Mouse (Mus musculus) erythroblast, embryonic 14.5 days (primary cell): ENCODE data around the gene Serpinb9c. TPM values are rescaled to one million over a fixed set of nuclear protein-coding genes. Genes with fewer than 3 reads are reported as not detected.
"Not testable (repeated sequence)": the region's sequence is repeated elsewhere in the genome, so short reads cannot be mapped to it uniquely, and the experiment has no call there.

Source experiments
- H3K27me3 ChIP-seq: 2 replicates; pipeline ENCODE4 v1.6.1; 2012; ENCODE audit warnings: inconsistent platforms; ENCODE audit not compliant: control insufficient read depth
- H3K36me3 ChIP-seq: 2 replicates; pipeline ENCODE4 v1.6.1; 2012; ENCODE audit warnings: mild to moderate bottlenecking, inconsistent platforms; ENCODE audit not compliant: control insufficient read depth
- H3K4me1 ChIP-seq: 2 replicates; pipeline ENCODE4 v1.6.1; 2012; ENCODE audit warnings: inconsistent platforms; ENCODE audit not compliant: control insufficient read depth
- H3K4me3 ChIP-seq: replicated peaks from 2 replicates; pipeline ENCODE3; 2012; ENCODE audit warnings: moderate library complexity, mild to moderate bottlenecking, inconsistent platforms
- H3K9me3 ChIP-seq: 2 replicates; pipeline ENCODE4 v1.6.1; 2012; ENCODE audit warnings: low read length, inconsistent platforms, mixed read lengths; ENCODE audit not compliant: control insufficient read depth
- GATA1 ChIP-seq: IDR thresholded peaks from 2 replicates; pipeline ENCODE4 v1.6.1; 2012; ENCODE audit warnings: low read length, inconsistent platforms, mixed read lengths
- TAL1 ChIP-seq: IDR thresholded peaks from 3 replicates; pipeline ENCODE4 v1.6.1; 2012; ENCODE audit warnings: low read length, inconsistent platforms, mixed read lengths
- polyA plus RNA-seq: library from polyadenylated mRNA; stranded (reverse); fragments of >175 nt; gene quantifications from 2 replicates; pipeline ENCODE4 v1.2.3, GENCODE M21; 2012

The Serpinb9c gene
- not detected in 2 replicates for polyA plus RNA-seq

DNA sequence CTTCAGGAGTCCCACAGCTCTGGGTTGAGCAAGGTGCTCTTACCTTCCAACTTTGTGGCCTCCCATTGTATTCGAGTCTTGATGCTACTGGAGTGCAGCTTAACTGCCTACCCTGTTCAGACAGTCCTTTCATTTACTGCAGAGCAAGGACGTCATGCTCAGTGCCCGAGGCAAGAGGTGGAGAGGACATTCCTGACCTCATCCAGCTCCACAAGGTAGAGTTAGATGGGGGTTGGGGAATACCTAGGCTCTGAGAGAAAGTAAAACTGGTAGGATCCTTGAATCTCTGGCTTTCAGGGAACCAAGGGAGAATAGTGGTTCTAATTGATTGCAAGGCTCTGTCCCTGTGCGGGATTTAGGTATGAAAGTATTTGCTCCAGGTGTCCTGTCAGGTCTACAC is at the start of gene Serpinb9c:
TSS of gene Serpinb9c (minus strand) at position 101 of the 400 bp plus-strand sequence.
- TF ChIP-seq TAL1 = no peak
- TF ChIP-seq GATA1 = no peak
- H3K4me3 ChIP-seq = no peak within 1 kb of the TSS

DNA sequence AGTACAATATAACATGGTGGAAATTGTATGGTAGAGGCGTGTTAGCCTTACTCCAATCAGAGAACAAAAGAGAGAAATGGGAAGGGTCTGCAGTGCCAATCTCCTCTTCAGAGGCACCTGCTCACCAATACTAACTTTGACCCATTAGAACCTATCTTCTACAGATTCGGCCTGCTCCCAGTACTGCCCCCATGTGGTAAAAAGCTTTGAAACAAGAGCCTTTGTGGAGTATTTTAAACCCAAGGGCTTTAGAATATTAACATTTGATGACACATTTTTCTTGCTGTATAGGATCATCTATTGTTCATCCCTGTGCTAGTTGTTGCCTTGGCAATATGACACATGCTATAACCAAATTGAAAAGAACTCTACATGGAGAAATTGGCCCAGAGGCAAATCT is 40.2 kb upstream of the Serpinb9c start:
- Histone ChIP-seq H3K27me3 (no peaks in the 10 kb centered on the region), H3K4me3 (no peak overlapping the region), H3K4me1 (no peaks in the 10 kb centered on the region), H3K9me3 (no peaks in the 10 kb centered on the region), H3K36me3 (no peaks in the 10 kb centered on the region)
- TF ChIP-seq GATA1 (no peak), TAL1 (no peak)

More for the DNA sequence above, at the start of gene Serpinb9c:
- H3K9me3 ChIP-seq = no peaks in the 10 kb centered on the region
- H3K27me3 ChIP-seq = no peaks in the 10 kb centered on the region
- H3K36me3 ChIP-seq = no peaks in the 10 kb centered on the region
- no peaks in the 10 kb centered on the region for H3K4me1 ChIP-seq

DNA sequence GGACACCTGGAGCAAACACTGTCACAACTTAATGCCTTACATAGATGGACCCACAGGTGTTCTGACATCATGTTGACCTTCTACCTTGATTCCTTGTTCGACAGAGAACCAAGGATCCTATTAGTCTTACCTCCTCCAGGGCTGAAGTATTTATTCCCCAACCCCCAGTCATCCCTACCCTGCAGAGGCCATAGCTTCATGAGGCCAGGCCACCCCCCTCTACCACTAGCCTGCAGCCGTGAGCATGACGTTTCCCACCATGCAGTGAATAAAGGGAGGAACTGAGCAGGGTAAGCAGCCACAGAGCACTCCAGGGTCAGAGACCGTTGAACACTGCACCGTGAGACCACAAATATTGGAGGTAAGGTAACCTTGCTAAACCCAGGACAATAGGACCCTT is 33.1 kb upstream of the Serpinb9c start, which contains the start of gene Serpinb9d:
TSS of gene Serpinb9d (plus strand) at position 301 of the 400 bp plus-strand sequence.
- Histone ChIP-seq H3K9me3 (no peaks in the 10 kb centered on the region), H3K4me3 (no peak within 1 kb of the TSS), H3K4me1 (no peaks in the 10 kb centered on the region), H3K36me3 (no peaks in the 10 kb centered on the region), H3K27me3 (no peaks in the 10 kb centered on the region)
- TF ChIP-seq GATA1 (no peak), TAL1 (no peak)

DNA sequence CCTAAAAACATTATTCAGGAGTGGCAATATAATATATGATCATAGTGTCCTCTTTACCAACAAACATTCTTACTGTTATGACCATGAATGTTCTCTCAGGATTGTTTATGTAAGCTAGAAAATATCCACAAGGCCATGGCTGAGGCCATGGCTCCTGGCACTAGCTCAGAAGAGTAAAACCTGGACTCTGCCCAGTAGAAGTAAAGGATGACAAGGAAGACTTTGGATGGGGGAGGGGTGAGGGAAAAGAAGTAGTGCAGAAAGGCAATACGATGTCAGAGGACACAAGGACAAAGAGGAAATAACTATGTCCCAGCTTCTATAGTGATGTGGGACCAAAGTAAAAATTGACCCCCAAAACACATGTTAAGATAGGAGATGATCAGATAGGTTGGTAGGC is 30.9 kb upstream of the Serpinb9c start:
- H3K4me3 ChIP-seq, H3K4me1 ChIP-seq, H3K27me3 ChIP-seq, H3K36me3 ChIP-seq, H3K9me3 ChIP-seq: not testable (repeated sequence)

DNA sequence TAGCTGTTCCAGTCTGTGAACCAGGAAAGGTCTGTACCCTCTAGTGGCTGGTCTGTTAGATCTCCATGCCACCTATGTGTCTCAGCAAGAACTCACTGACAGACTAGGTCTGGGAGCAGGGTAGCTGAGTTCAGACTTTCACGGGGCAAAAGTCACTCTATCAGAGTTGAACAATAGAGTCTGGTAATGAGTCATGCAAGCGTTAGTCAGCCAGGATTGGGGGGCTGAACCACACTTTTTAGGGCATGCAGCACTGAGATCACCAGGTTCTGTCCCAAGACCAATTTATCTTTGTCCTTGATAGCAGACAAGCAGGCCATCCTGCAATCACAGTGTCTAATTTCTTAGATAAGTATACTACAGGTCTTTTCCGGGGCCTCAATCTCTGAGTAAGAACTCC is 18.1 kb downstream of the Serpinb9c start:
- no peaks in the 10 kb centered on the region for H3K36me3 ChIP-seq
- TF ChIP-seq GATA1 (no peak), TAL1 (no peak)
- H3K27me3 ChIP-seq = no peaks in the 10 kb centered on the region
- H3K9me3 ChIP-seq = no peaks in the 10 kb centered on the region
- H3K4me1 ChIP-seq = no peaks in the 10 kb centered on the region
- no peak overlapping the region for H3K4me3 ChIP-seq

DNA sequence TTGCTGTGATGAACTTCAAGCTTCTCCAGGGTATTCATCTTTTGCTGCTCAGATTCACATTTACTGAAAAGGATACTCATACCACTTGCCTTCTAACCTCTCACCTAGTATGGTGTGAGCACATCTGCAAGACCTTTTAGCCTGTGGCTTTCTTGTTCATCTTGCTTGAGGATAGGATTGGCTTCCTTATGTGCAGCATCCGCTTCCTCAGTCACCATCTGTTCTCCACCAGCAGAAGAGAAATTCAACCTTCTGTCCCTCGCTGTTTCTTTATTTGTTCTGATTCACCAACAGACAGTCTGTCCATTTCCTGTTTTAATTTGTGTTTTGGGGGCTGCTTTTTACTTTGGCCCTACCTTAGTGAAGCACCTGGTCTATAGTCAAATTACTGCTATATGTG is 21.8 kb downstream of the Serpinb9c start:
- Histone ChIP-seq H3K27me3 (no peaks in the 10 kb centered on the region), H3K4me1 (no peaks in the 10 kb centered on the region), H3K9me3 (no peaks in the 10 kb centered on the region), H3K36me3 (no peaks in the 10 kb centered on the region), H3K4me3 (no peak overlapping the region)
- TF ChIP-seq GATA1 = no peak
- no peak for TF ChIP-seq TAL1

DNA sequence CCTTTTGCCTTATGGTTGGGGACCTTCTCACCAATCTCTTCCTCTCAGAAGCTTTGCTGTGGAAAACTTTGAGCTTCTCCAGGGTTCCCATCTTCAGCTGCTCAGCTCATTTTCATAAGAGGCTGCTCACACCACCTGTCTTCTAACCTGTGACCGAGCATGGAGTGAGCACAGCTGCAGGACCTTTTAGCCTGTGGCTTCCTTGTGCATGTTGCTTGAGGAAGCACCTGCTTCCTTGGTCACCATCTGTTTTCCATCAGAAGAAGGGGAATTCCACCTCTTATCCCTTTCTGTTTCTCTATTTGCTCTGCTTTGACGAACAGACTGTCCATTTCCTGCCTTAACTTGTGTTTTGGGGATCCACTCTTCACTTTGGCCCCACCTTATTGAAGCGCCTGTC is 46.5 kb downstream of the Serpinb9c start:
- Histone ChIP-seq H3K36me3 (no peaks in the 10 kb centered on the region), H3K9me3 (no peaks in the 10 kb centered on the region), H3K27me3 (no peaks in the 10 kb centered on the region), H3K4me1 (no peaks in the 10 kb centered on the region), H3K4me3 (no peak overlapping the region)
- no peak for TF ChIP-seq TAL1
- no peak for TF ChIP-seq GATA1

DNA sequence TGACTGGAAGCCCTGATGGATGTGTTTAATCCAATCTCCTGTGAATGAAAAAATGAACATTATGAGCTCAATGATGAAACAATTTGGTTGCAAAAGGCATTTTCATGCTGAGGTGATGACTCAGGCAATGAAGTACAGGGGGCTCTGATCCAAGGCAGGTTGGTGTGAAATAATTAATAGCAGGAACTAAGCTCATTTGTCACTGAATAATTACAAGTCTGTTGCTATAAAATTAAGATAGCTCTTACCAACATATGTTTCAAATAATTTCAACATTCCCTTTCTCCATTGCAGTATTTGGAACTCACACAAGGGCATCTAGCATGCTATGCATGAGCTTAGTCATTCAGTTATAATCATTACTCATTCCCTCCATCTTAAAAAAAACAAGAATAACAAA is 53.9 kb downstream of the Serpinb9c start:
- TF ChIP-seq GATA1 = no peak
- TF ChIP-seq TAL1 = no peak
- H3K36me3 ChIP-seq = no peaks in the 10 kb centered on the region
- H3K9me3 ChIP-seq = no peaks in the 10 kb centered on the region
- no peaks in the 10 kb centered on the region for H3K27me3 ChIP-seq
- no peak overlapping the region for H3K4me3 ChIP-seq
- no peaks in the 10 kb centered on the region for H3K4me1 ChIP-seq

Other genes with a start within 250 kb of the Serpinb9c start
- 0.07 and 0.09 TPM in 2 replicates for gene Serpinb6b, start 194.5 kb downstream of the Serpinb9c start, polyA plus RNA-seq
- 0.01 TPM in 1 of 2 replicates, not detected in the other for gene Serpinb9, start 156.5 kb downstream of the Serpinb9c start, polyA plus RNA-seq
- gene Serpinb9b, start 132.3 kb downstream of the Serpinb9c start, polyA plus RNA-seq = not detected in 2 replicates
- not detected in 2 replicates for gene Serpinb1b, start 81.2 kb downstream of the Serpinb9c start, polyA plus RNA-seq
- gene Serpinb9d, start 33.2 kb upstream of the Serpinb9c start, polyA plus RNA-seq = not detected in 2 replicates
- not detected in 2 replicates for gene Serpinb9e, start 89.9 kb upstream of the Serpinb9c start, polyA plus RNA-seq
- gene Serpinb9f, start 164.3 kb upstream of the Serpinb9c start, polyA plus RNA-seq = not detected in 2 replicates
- not detected in 2 replicates for gene Gm11397, start 236.0 kb upstream of the Serpinb9c start, polyA plus RNA-seq